Mouse (Mus musculus) hindbrain, embryonic 14.5 days (tissue): ENCODE measurements at regions not wholly inside any gene's neighbourhood (a gene's known extent, or its start where the extent isn't known, plus 50 kb on each side); places are given as distances from the start of the nearest gene placed in this dataset.

Experiments used
- ATAC-seq: fragments of 200-750 bp; cut with Nextera tagmentation; 2 replicates; pipeline ENCODE4 v1.8.0; 2017; ENCODE audit warnings: moderate number of reproducible peaks, mild to moderate bottlenecking, moderate TSS enrichment, moderate library complexity; ENCODE audit not compliant: low FRiP score
- DNase-seq: peaks from one replicate; pipeline ENCODE4 v3.0.0-alpha.2; 2015; ENCODE audit warnings: low spot score
- H3K27ac ChIP-seq: fragments of 300-500 bp; sonication (generic); 2 replicates; pipeline ENCODE4 v1.5.1; 2014; ENCODE audit warnings: mild to moderate bottlenecking, moderate library complexity
- H3K27me3 ChIP-seq: fragments of 300-500 bp; sonication (generic); 2 replicates; pipeline ENCODE4 v1.6.1; 2014; ENCODE audit warnings: mild to moderate bottlenecking, low read length, mixed read lengths; ENCODE audit not compliant: control insufficient read depth, insufficient read depth
- H3K36me3 ChIP-seq: fragments of 300-500 bp; sonication (generic); replicated peaks from 2 replicates; pipeline ENCODE4 v1.6.1; 2014; ENCODE audit not compliant: control insufficient read depth, insufficient read depth
- H3K4me1 ChIP-seq: fragments of 300-500 bp; sonication (generic); replicated peaks from 2 replicates; pipeline ENCODE4 v1.6.1; 2014; ENCODE audit warnings: antibody characterized with exemption, low read length, mixed read lengths; ENCODE audit not compliant: control insufficient read depth, insufficient read depth
- H3K4me2 ChIP-seq: fragments of 300-500 bp; sonication (generic); replicated peaks from 2 replicates; pipeline ENCODE4 v1.6.1; 2014; ENCODE audit warnings: mild to moderate bottlenecking, moderate library complexity
- H3K4me3 ChIP-seq: fragments of 300-500 bp; sonication (generic); replicated peaks from 2 replicates; pipeline ENCODE4 v1.5.1; 2014; ENCODE audit warnings: mild to moderate bottlenecking, low read length
- H3K9ac ChIP-seq: fragments of 300-500 bp; sonication (generic); 2 replicates; pipeline ENCODE4 v1.6.1; 2014
- H3K9me3 ChIP-seq: fragments of 300-500 bp; sonication (generic); 2 replicates; pipeline ENCODE4 v1.6.1; 2016; ENCODE audit warnings: low read length; ENCODE audit not compliant: control insufficient read depth
- WGBS: fragments of 180-500 bp; shearing (Covaris S2); extraction: QIAGEN DNeasy Blood & Tissue Kit; methylation state at CpG from one replicate; pipeline ENCODE4 v1.1.7; 2014; 5-methylcytosine and 5-hydroxymethylcytosine counted together

DNA sequence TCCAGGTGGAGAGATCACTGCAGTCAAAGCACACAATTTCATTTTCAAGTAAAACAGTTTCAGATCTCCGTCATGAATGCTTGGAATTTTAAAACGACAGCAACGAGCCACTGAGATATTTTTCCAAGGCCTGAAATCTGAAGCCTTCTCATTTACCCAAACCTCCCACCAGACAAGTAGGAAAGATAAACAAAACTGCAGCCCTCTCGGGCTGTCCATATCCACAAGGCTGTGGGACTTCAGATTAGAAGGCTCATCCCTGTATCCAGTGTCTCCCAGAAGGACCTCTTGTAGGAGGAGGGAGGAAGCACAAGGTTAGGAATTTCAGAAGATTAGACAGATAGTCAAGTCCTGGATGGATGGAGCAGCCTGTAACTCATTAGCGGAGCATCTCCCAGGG lies 106.1 kb upstream of the Tcf21 start:
- no peak for ATAC-seq
- no peak overlapping the region for H3K27ac ChIP-seq
- no peaks in the 10 kb centered on the region for H3K9me3 ChIP-seq
- H3K9ac ChIP-seq: no peak overlapping the region
- H3K36me3 ChIP-seq: no peaks in the 10 kb centered on the region
- 79% methylated on average over 5 of the region's 5 CpGs for WGBS
- no peak for DNase-seq
- no peak overlapping the region for H3K4me2 ChIP-seq
- no peak overlapping the region for H3K4me3 ChIP-seq
- H3K27me3 ChIP-seq: no peaks in the 10 kb centered on the region
- H3K4me1 ChIP-seq: no peaks in the 10 kb centered on the region

DNA sequence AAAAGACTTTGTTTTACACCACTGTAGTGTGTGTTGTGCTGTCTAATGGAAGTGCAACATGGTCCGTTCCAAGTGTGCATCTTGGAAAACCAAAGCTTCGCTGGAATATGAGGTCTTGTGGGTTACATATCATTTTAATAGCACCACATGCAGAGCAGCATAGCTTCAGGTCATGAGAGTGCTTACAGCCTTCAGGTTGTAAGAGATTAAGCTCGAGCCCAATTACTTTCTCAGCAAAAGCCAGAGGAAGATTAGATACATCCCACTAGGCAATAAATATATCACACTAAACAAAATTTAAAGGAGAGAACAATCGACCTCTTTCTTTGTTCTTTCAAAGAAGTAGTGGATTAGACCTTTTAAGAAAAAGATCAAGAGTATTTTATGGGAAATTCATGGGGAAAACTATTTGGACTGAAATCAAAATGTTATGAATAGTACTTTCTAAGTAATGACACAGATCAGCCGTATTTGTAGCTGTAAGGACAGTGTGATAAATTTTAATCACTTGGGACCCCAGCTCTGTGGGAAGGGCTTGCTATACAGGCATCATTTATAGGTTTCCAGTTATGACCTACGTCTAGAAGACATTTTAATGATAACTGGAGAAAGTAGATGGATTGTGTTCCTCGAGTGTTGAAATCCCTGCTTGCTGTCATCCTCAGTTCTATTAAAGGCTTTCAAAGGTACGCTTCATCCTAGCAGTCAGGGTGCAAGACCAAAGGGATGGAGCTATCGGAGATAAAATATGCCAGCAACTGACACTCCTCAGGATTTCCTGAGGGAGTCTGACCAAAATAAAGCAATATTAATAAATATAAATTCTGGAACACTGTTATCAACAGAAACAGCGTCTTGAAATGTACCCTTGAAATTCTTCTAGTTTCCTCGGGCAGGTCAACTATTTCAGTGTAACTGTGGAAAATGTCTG lies 101.3 kb upstream of the Tcf21 start:
- Histone ChIP-seq H3K4me1 (no peaks in the 10 kb centered on the region), H3K4me2 (no peak overlapping the region), H3K27me3 (no peaks in the 10 kb centered on the region), H3K9ac (no peak overlapping the region), H3K9me3 (no peaks in the 10 kb centered on the region), H3K4me3 (no peak overlapping the region), H3K27ac (no peak overlapping the region), H3K36me3 (no peaks in the 10 kb centered on the region)
- ATAC-seq (no peak), DNase-seq (no peak)
- WGBS: 80% methylated on average over 11 of the region's 11 CpGs

DNA sequence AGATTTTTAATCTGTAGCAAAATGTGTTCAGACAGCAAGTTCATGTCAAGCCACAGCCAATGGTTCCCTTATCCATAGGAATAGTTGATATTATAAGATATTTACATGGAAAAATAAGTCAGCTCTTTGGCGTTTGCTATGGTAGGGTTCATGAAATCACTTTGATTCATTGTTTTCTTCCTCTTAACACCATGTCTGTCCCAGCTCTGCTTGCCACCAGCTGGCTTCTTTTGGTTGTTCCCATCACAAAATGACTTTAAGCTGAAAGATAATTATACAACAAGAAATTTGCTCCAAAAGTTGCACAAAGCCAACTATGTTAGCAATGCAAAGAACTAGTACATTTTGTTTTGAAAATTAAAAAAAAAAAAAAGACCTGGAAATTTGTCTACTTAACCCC lies 99.9 kb upstream of the Tcf21 start:
- Histone ChIP-seq H3K9me3 (no peaks in the 10 kb centered on the region), H3K27me3 (no peaks in the 10 kb centered on the region), H3K9ac (no peak overlapping the region), H3K4me2 (no peak overlapping the region), H3K4me3 (no peak overlapping the region), H3K4me1 (no peaks in the 10 kb centered on the region), H3K36me3 (no peaks in the 10 kb centered on the region), H3K27ac (no peak overlapping the region)
- DNase-seq (no peak), ATAC-seq (no peak)
- WGBS: 71% methylated on average over 1 of the region's 1 CpGs

DNA sequence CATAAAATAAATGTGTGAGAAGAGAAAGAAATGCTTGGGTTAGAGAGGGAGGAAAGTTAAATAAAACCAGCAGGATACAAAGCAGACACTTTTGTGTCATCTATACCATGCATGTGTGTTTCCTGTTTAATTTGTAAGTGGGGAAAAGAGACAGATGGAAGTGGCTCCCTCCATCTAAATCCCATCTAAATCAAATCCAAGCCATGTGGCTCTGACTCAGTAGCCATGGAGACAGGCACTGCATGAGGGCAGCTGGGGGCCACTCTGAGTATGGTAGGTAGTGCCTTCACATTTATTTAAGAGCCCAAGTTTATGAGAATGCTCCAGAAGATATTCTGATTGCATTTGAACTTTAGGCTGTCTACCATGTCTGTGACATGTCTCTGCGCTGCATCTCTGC lies 97.8 kb upstream of the Tcf21 start:
- no peaks in the 10 kb centered on the region for H3K4me1 ChIP-seq
- whole genome bisulfite sequencing: 84% methylated on average over 1 of the region's 1 CpGs
- no peak for DNase-seq

DNA sequence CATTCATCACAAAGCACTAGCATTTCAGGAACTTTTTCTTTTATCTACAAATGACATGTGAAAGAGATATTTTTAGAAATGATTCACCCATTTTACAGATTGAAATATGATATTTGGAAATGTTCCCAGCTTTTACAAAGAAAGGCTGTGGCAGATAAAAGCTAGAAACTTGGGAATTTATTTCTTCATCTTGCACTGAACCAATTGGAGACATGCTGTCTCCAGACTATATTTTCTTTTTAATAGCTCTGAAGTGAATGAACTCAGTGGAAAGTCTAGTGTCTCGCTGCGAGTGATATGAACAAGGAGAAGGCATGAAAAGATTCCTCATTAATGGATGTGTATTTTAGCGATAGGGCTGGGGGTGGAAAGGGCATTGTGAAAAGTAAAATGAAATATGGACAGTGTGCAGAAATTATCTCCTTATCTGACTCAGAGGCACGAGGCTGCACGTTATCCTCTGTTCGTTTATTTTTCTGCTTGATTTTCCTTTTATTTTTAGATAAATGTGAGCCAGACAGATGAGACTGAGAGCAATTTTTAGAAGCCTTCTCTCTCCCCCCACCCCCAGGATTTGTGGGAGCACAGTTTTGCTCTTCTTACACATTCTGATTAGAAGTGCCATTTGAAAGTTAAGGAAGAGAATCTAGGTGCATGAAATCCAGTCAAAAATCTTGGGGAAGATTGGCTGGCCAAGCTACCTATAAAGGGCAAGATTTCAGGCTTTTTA lies 96.0 kb upstream of the Tcf21 start:
- no peak overlapping the region for H3K9ac ChIP-seq
- H3K9me3 ChIP-seq: no peaks in the 10 kb centered on the region
- no peaks in the 10 kb centered on the region for H3K27me3 ChIP-seq
- H3K36me3 ChIP-seq: no peaks in the 10 kb centered on the region
- no peak overlapping the region for H3K4me3 ChIP-seq
- H3K27ac ChIP-seq: no peak overlapping the region
- H3K4me1 ChIP-seq: no peaks in the 10 kb centered on the region
- WGBS: 84% methylated on average over 6 of the region's 6 CpGs
- H3K4me2 ChIP-seq: no peak overlapping the region
- no peak for ATAC-seq
- DNase-seq: no peak

More for the DNA sequence above, 97.8 kb upstream of the Tcf21 start:
- no peak overlapping the region for H3K4me2 ChIP-seq
- no peak overlapping the region for H3K27ac ChIP-seq
- H3K27me3 ChIP-seq: no peaks in the 10 kb centered on the region
- H3K36me3 ChIP-seq: no peaks in the 10 kb centered on the region
- H3K4me3 ChIP-seq: no peak overlapping the region
- no peak overlapping the region for H3K9ac ChIP-seq
- ATAC-seq: no peak
- no peaks in the 10 kb centered on the region for H3K9me3 ChIP-seq

DNA sequence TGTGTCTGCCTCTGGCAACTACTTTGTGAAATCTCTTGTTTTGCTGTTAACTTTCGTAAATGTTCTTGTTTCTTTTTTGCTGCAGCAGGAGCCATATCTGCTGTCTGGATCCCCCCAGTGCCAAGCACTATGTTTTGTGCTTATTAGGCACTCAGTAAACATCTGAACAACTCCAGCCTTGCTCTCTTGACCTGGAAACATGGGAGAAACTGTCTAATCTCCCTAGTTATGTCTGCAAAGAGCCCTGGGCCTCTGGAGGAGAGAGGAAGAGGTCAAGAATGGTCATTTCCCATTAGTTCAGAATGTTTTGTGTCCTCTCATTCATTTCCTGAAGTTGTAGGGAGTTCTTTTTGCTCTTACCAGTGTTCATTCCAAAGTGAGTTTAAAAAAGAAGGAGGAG lies 93.1 kb upstream of the Tcf21 start:
- Histone ChIP-seq H3K4me2 (no peak overlapping the region), H3K4me1 (no peaks in the 10 kb centered on the region), H3K36me3 (no peaks in the 10 kb centered on the region), H3K9ac (no peak overlapping the region), H3K4me3 (no peak overlapping the region), H3K9me3 (no peaks in the 10 kb centered on the region), H3K27ac (no peak overlapping the region), H3K27me3 (no peaks in the 10 kb centered on the region)
- ATAC-seq (no peak), DNase-seq (no peak)
- WGBS: 88% methylated on average over 1 of the region's 1 CpGs

DNA sequence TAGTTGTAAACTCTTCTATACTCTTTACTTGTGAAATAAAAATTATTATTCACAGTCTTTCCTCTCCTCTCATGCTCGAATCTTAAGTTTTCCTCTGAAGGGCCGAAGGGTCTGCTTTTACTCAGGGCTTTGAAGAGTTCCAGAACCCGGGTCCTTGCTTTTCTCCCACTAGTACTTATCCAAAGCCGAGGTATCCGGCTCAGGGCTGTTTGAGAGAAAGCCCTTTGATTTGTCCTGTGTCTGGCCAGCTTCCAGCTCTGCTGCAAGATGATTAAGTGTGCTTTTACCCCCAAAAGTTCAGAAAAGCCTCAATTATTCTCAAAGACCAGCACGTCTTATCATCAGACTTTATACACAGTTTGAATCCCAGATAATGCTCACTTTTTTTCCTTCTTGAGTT lies 88.7 kb upstream of the Tcf21 start:
- Histone ChIP-seq H3K4me3 (no peak overlapping the region), H3K9me3 (no peaks in the 10 kb centered on the region), H3K27ac (no peak overlapping the region), H3K36me3 (no peaks in the 10 kb centered on the region), H3K27me3 (no peaks in the 10 kb centered on the region), H3K9ac (no peak overlapping the region), H3K4me2 (no peak overlapping the region), H3K4me1 (no peaks in the 10 kb centered on the region)
- WGBS: 85% methylated on average over 6 of the region's 6 CpGs
- DNase-seq (no peak), ATAC-seq (no peak)

DNA sequence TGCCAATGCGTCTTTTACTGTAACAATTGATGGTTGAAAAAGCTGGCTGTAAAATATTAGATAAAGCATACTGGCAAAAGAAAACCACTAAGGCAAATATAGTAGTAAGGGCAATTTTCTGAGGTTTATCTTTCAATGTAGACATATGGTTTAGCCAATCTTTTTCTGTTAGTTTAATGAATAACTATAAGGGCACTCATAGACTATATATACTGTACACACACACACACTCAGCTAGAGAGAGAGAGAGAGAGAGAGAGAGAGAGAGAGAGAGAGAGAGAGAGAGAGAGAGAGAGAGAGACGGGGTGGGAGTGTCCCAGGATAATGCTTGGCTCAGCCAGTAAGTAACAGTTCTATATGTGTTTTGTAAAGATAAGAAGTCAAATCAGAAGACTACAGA lies 85.3 kb upstream of the Tcf21 start:
- DNase-seq (no peak), ATAC-seq (no peak)
- H3K27ac ChIP-seq: no peak overlapping the region
- H3K27me3 ChIP-seq: no peaks in the 10 kb centered on the region
- H3K36me3 ChIP-seq: no peaks in the 10 kb centered on the region
- H3K9me3 ChIP-seq: no peaks in the 10 kb centered on the region
- 97% methylated on average over 2 of the region's 2 CpGs for WGBS
- no peak overlapping the region for H3K4me3 ChIP-seq
- H3K4me1 ChIP-seq: no peaks in the 10 kb centered on the region
- H3K4me2 ChIP-seq: no peak overlapping the region
- H3K9ac ChIP-seq: no peak overlapping the region

DNA sequence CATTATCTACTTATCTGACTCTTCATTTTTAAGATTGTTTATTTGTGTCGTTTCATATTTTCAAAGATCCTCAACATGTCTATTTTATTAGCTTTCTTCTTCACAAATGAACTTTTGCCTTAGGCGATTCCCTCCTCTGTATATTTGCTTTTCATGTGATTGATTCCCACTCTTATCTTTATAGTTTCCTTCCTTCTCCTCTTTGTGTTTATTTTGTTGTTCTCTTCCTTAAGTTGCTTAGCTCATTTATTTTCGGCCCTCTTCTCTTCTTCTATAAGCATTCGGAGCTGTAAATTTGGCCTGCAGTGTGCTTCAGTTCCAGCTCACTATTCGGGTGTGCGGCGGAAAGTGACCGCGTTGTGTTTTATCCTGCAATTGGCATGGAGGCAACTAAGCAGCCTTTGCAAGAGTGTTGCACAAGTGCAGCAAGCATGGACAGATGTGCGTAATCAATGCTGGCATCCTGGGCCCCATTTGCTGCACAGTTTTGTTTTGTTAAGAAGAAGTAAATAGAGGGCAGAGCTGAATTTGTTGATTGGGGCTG lies 73.5 kb upstream of the Tcf21 start:
- no peak for ATAC-seq

More for the DNA sequence above, 73.5 kb upstream of the Tcf21 start:
- no peak overlapping the region for H3K4me3 ChIP-seq
- no peak overlapping the region for H3K9ac ChIP-seq
- H3K9me3 ChIP-seq: no peaks in the 10 kb centered on the region
- no peak overlapping the region for H3K27ac ChIP-seq
- H3K36me3 ChIP-seq: no peaks in the 10 kb centered on the region
- no peaks in the 10 kb centered on the region for H3K4me1 ChIP-seq
- H3K4me2 ChIP-seq: no peak overlapping the region
- no peak for DNase-seq
- 88% methylated on average over 10 of the region's 10 CpGs for WGBS
- H3K27me3 ChIP-seq: no peaks in the 10 kb centered on the region
